Mouse (Mus musculus): Measurements from ENCODE around the gene Clec18a.

DNA sequence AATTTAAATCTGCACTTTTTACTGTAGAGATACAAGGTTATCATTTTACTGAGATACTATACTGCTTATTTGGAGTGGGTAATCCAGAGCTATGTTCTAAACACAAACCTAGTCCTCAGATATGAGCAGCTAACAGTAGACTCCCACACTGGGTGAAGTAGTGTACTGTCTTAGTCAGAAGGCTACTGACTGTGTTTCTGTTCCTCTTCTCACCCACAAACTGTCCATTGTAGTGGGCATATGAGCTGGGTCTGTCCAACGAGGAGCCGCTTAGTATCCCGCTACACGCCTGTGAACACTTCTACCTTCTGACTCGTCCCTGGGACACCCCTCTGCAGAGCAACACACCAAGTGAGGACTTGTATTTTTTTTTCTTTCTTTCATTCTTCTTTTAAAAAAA lies 22.7 kb upstream of the Clec18a start:
- TF ChIP-seq CTCF (IDR thresholded peaks at IDR 0.05 in 2 of 3, conservative IDR thresholded peaks at IDR 0.05 in 1 of 3; ENCODE audit: control insufficient read depth in 1 of 3, insufficient read depth in 1 of 3, low read depth in 2 of 3, low read length in 3 of 3, poor library complexity in 1 of 3, severe bottlenecking in 1 of 3): no peak
- TF ChIP-seq EP300 (IDR thresholded peaks at IDR 0.05; ENCODE audit: low read depth in 1 of 2, low read length in 2 of 2): no peak

Data from MEL (cell line).